Mouse (Mus musculus) forebrain, embryonic 10.5 days (tissue): ENCODE results near the gene Nrros. TPM values are rescaled to one million over a fixed set of nuclear protein-coding genes. Genes with fewer than 3 reads are reported as not detected.

Experiments used
- DNase-seq: peaks from one replicate; pipeline ENCODE4 v3.0.0-alpha.2; 2017; ENCODE audit warnings: low spot score; ENCODE audit errors: extremely low spot score
- H3K27ac ChIP-seq: fragments of 300-500 bp; sonication (generic); 2 replicates; pipeline ENCODE4 v1.5.1; 2016; ENCODE audit warnings: mild to moderate bottlenecking
- H3K27me3 ChIP-seq: fragments of 300-500 bp; sonication (generic); 2 replicates; pipeline ENCODE4 v1.6.1; 2016; ENCODE audit warnings: mild to moderate bottlenecking; ENCODE audit not compliant: poor library complexity, severe bottlenecking
- H3K36me3 ChIP-seq: fragments of 300-500 bp; sonication (generic); replicated peaks from 2 replicates; pipeline ENCODE4 v1.6.1; 2016; ENCODE audit warnings: mild to moderate bottlenecking, moderate library complexity
- H3K4me1 ChIP-seq: fragments of 300-500 bp; sonication (generic); 2 replicates; pipeline ENCODE4 v1.6.1; 2016
- H3K4me3 ChIP-seq: fragments of 300-500 bp; sonication (generic); 2 replicates; pipeline ENCODE4 v1.5.1; 2016; ENCODE audit warnings: mild to moderate bottlenecking, moderate library complexity
- H3K9me3 ChIP-seq: fragments of 300-500 bp; sonication (generic); 2 replicates; pipeline ENCODE4 v1.6.1; 2016; ENCODE audit warnings: mild to moderate bottlenecking, moderate library complexity
- whole genome bisulfite sequencing: fragments of 180-500 bp; shearing (Covaris S2); methylation state at CpG from one replicate; pipeline ENCODE4 v1.1.7; 2016; 5-methylcytosine and 5-hydroxymethylcytosine counted together
- polyA plus RNA-seq: library from polyadenylated mRNA; unstranded; fragments of >200 nt; fragmentation: Nextera tagmentation; extraction: Ambion mirVana; gene quantifications from 2 replicates; pipeline ENCODE4 v1.2.1, GENCODE M21; 2016

The Nrros gene
- polyA plus RNA-seq, 1 experiment from 2014 or later = 9.3 TPM

- no peak for DNase-seq
- peaks cover 5% of the 10 kb centered on the region for H3K9me3 ChIP-seq
- no peak overlapping the region for H3K4me3 ChIP-seq
- H3K27me3 ChIP-seq = no peaks in the 10 kb centered on the region
- 91% methylated on average over 4 of the region's 4 CpGs for WGBS
- no peaks in the 10 kb centered on the region for H3K36me3 ChIP-seq
- H3K27ac ChIP-seq = no peak overlapping the region
- peaks cover 27% of the 10 kb centered on the region for H3K4me1 ChIP-seq
These were observed 9.6 kb upstream of the Nrros start for GRCm38 (mm10) chr16:32175029-32175428.

DNA sequence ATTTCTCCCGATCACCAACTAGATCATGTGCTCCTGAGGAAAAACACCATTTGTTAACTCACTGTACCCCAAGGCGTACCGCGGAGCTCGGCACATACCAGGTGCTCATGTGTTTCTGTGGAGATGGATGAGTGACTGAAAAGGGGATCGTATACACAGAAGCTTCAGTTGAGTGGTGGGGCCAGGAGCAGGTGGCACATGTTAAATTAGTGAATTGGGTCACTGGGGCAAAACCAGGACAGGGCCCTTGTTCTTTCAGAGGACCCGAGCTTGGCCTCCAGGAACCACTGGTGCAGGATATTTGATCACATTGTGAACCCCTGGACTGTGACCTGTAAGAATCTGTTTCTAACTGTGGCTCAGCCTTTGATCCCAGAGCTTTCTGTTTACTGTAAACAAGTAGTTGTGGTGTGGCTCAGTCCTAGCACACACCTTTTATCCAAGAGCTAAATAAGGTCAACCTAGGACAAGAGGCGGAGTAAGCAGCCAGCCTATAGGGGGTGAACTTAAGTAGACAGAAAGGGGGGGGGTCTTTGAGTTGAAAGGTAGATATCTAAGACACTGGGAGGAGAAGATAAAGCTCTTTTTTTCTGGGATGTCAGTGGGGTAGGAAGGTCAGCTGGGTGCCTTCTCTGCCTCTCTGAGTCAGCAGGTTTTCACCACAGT, 9.1 kb upstream of the Nrros start:
- no peak for DNase-seq
- Histone ChIP-seq H3K4me1 (peaks cover 27% of the 10 kb centered on the region), H3K4me3 (no peak overlapping the region), H3K27me3 (no peaks in the 10 kb centered on the region), H3K36me3 (no peaks in the 10 kb centered on the region), H3K27ac (no peak overlapping the region), H3K9me3 (peaks cover 5% of the 10 kb centered on the region)
- WGBS = 87% methylated on average over 8 of the region's 8 CpGs

- peaks cover 5% of the 10 kb centered on the region for H3K9me3 ChIP-seq
- 78% methylated on average over 11 of the region's 11 CpGs for WGBS
- H3K36me3 ChIP-seq = no peaks in the 10 kb centered on the region
- no peaks in the 10 kb centered on the region for H3K27me3 ChIP-seq
- H3K27ac ChIP-seq = no peak overlapping the region
- no peak overlapping the region for H3K4me3 ChIP-seq
- no peak for DNase-seq
- peaks cover 24% of the 10 kb centered on the region for H3K4me1 ChIP-seq
These were observed 8.0 kb upstream of the Nrros start for GRCm38 (mm10) chr16:32173401-32173800.

GRCm38 (mm10) chr16:32171031-32171731, 5.8 kb upstream of the Nrros start:
- Histone ChIP-seq H3K36me3 (no peaks in the 10 kb centered on the region), H3K4me1 (peaks cover 4% of the 10 kb centered on the region; the same call in 1 of the 2 replicates), H3K4me3 (no peak overlapping the region), H3K27ac (no peak overlapping the region), H3K9me3 (peaks cover 5% of the 10 kb centered on the region), H3K27me3 (peaks cover 4% of the 10 kb centered on the region)
- DNase-seq = no peak
- WGBS = 93% methylated on average over 5 of the region's 5 CpGs

DNA sequence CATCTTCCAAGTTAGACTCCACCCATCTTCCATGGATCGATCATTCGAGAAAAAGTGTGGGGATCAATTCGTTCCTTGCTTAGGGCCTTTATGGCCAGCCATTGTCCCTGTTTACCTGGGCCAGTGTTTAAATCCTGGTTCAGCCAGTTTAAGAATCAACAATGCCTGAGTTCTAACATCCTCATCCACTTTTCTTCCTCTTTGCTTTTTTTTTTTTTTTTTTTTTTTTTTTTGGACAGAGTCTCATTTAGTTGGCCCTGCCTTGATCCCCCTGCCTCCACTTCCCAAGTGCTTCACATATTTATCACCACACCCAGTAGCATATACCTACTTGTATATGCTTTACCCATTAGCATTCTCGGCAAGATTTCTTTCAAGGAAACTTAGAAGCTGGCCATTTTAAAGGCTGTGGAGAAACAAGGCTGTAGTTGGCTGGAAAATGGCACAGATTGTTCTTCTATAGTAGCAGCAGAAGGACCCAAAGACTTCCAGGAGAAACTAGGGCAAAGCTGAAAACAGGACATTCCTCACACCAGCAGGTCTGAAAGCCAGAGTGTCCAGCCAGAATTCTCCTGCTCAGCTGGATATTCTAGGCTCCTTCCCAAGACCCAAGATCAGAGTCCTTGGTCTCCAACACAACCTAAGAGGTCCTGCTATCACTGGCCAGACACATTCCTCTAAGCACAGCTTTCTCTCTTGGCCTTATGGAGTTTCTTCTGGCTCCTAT, 2.6 kb upstream of the Nrros start:
- H3K27me3 ChIP-seq = peaks cover 27% of the 10 kb centered on the region
- H3K4me3 ChIP-seq = no peak overlapping the region
- no peaks in the 10 kb centered on the region for H3K36me3 ChIP-seq
- WGBS = 92% methylated on average over 4 of the region's 4 CpGs
- no peak overlapping the region for H3K27ac ChIP-seq
- DNase-seq = no peak
- no peaks in the 10 kb centered on the region for H3K9me3 ChIP-seq
- peaks cover 17% of the 10 kb centered on the region for H3K4me1 ChIP-seq

- H3K4me1 ChIP-seq = peaks cover 17% of the 10 kb centered on the region
- WGBS = 64% methylated on average over 19 of the region's 19 CpGs
- 0 out of 2 replicates have a peak overlapping the region, but pooled peaks have one; percentile 79 for H3K27ac ChIP-seq
- H3K4me3 ChIP-seq = peak overlapping the region; percentile 54
- no peaks in the 10 kb centered on the region for H3K9me3 ChIP-seq
- no peaks in the 10 kb centered on the region for H3K36me3 ChIP-seq
- no peak for DNase-seq
- H3K27me3 ChIP-seq = peaks cover 27% of the 10 kb centered on the region
These were observed 882 bp downstream of the Nrros start for GRCm38 (mm10) chr16:32164396-32165027.

DNA sequence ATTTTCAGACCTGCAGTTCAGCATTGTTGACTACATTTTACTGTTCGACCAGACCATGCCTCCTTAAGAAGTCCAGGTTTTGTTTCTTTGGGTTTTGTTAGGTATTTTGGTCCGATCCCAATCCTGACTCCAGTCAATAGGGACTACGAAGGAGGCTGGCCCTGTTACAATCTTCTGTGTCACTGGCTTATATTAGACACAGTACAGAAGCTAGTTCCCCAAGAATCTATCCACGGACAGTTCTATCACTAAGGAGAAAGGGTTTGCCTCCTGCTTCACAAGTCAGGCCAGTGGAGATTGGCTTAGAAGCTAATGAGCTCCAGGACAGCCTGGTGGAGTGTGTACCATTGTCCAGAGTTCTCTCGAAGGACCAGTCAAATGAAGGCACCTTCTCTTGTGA, 1.5 kb downstream of the Nrros start:
- DNase-seq = no peak
- 81% methylated on average over 5 of the region's 5 CpGs for WGBS
- Histone ChIP-seq H3K27me3 (peaks cover 27% of the 10 kb centered on the region), H3K27ac (no peak overlapping the region), H3K36me3 (no peaks in the 10 kb centered on the region), H3K4me1 (peaks cover 17% of the 10 kb centered on the region), H3K4me3 (no peak overlapping the region), H3K9me3 (no peaks in the 10 kb centered on the region)

GRCm38 (mm10) chr16:32163392-32163791, 2.0 kb downstream of the Nrros start:
- H3K27ac ChIP-seq = no peak overlapping the region
- no peaks in the 10 kb centered on the region for H3K9me3 ChIP-seq
- peaks cover 27% of the 10 kb centered on the region for H3K27me3 ChIP-seq
- no peak for DNase-seq
- no peaks in the 10 kb centered on the region for H3K36me3 ChIP-seq
- WGBS = 78% methylated on average over 4 of the region's 4 CpGs
- H3K4me3 ChIP-seq = no peak overlapping the region
- peaks cover 17% of the 10 kb centered on the region for H3K4me1 ChIP-seq

GRCm38 (mm10) chr16:32160742-32161323, 4.6 kb downstream of the Nrros start:
- Histone ChIP-seq H3K36me3 (no peaks in the 10 kb centered on the region), H3K9me3 (no peaks in the 10 kb centered on the region), H3K4me1 (peaks cover 17% of the 10 kb centered on the region), H3K27me3 (peaks cover 20% of the 10 kb centered on the region), H3K27ac (no peak overlapping the region), H3K4me3 (no peak overlapping the region)
- no peak for DNase-seq
- WGBS = 93% methylated on average over 9 of the region's 9 CpGs

DNA sequence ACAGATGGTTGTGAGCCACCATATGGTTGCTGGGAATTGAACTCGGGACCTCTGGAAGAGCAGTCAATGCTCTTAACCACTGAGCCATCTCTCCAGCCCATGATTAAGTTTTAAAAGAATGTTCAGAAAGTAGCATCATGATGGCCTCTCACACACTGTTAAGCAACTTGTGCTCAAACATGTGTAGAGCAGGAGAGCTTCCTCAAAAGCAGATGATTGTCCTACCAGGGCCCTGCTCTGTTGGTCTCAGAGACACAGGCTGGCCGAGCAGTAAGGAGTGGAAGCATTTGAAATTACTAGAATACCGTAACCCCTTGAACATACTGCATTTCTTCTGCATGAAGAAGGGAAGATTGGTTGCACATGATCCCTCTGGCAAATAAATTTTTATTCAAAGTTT, 6.4 kb downstream of the Nrros start:
- H3K4me1 ChIP-seq = peaks cover 4% of the 10 kb centered on the region; the same call in 1 of the 2 replicates

GRCm38 (mm10) chr16:32157369-32157768, 8.0 kb downstream of the Nrros start:
- no peaks in the 10 kb centered on the region for H3K9me3 ChIP-seq
- H3K36me3 ChIP-seq = no peaks in the 10 kb centered on the region
- H3K27me3 ChIP-seq = no peaks in the 10 kb centered on the region
- WGBS = 89% methylated on average over 2 of the region's 2 CpGs
- no peaks in the 10 kb centered on the region for H3K4me1 ChIP-seq
- DNase-seq = no peak
- H3K27ac ChIP-seq = no peak overlapping the region
- no peak overlapping the region for H3K4me3 ChIP-seq

More for the DNA sequence above, 6.4 kb downstream of the Nrros start:
- H3K9me3 ChIP-seq = no peaks in the 10 kb centered on the region
- no peaks in the 10 kb centered on the region for H3K36me3 ChIP-seq
- H3K4me3 ChIP-seq = no peak overlapping the region
- H3K27ac ChIP-seq = no peak overlapping the region
- 94% methylated on average over 3 of the region's 3 CpGs for WGBS
- H3K27me3 ChIP-seq = peaks cover 1% of the 10 kb centered on the region; the same call in 1 of the 2 replicates
- no peak for DNase-seq

- Histone ChIP-seq H3K4me3 (no peak overlapping the region), H3K4me1 (no peaks in the 10 kb centered on the region), H3K27ac (no peak overlapping the region), H3K36me3 (no peaks in the 10 kb centered on the region), H3K9me3 (no peaks in the 10 kb centered on the region), H3K27me3 (no peaks in the 10 kb centered on the region)
- no peak for DNase-seq
- 75% methylated on average over 3 of the region's 3 CpGs for WGBS
These were observed 8.7 kb downstream of the Nrros start for GRCm38 (mm10) chr16:32156719-32157118.
